Mouse (Mus musculus): ENCODE measurements around the gene Olfr1385.
"Not testable (repeated sequence)": the region's sequence is repeated elsewhere in the genome, so short reads cannot be mapped to it uniquely, and the experiment has no call there.

Gene Olfr1385

DNA sequence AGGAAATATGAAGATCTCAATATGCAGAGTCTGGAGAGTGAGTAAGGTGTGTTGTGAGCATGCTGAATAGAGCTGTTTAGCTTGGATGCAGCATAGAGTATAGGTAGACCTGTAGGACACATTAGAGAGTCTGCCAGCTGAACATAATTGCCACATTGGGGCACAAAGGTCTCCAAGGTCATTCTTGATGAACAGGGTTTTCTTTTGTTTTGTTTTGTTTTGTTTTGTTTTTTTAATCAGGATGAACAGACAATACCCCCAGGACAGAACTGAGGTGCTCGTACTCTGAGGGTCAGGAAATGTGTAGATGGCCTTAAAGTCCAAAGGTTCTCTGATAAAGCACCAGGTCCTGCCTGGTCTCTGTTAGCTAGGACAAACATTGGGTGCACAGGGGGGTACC lies at the start of gene Olfr1385:
TSS of gene Olfr1385 (plus strand) at position 301 of the 400 bp plus-strand sequence.
- in situ Hi-C loops (cut with MboI; ENCODE audit: low sequenced_read_pairs) = not testable (repeated sequence)

DNA sequence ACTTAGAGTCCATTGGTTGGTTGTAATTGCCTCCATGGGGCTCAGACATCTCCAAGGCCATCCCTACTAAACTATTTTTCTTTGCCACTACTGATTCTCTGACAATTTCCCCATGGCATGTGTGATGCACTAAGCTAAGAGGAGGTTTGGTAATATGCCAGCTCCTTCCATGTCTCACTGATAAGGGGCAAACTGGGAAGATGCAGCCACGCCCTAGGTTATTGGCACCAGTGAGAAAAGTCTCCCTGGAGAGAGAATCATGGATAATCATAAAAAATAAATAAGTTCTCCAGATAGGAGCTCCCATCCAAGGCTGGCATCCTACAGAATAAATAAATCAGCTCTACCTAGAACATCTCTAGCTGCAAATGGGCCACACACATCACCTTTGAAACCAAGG lies 33.8 kb upstream of the Olfr1385 start, which contains the start of gene Olfr1387:
TSS of gene Olfr1387 (plus strand) at position 301 of the 400 bp plus-strand sequence.
- in situ Hi-C loops (cut with MboI; ENCODE audit: low sequenced_read_pairs) = no loop called here

DNA sequence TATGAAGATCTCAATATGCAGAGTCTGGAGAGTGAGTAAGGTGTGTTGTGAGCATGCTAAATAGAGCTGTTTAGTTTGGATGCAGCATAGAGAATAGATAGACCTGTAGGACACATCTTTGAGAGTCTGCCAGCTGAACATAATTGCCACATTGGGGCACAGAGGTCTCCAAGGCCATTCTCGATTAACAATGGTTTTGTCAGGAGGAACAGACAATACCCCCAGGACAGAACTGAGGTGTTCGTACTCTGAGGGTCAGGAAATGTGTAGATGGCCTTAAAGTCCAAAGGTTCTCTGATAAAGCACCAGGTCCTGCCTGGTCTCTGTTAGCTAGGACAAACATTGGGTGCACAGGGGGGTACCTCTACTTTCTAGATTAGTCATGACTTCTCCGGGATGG lies 24.1 kb upstream of the Olfr1385 start, which contains the start of gene Olfr1386:
TSS of gene Olfr1386 (plus strand) at position 301 of the 400 bp plus-strand sequence.
- in situ Hi-C loops (cut with MboI; ENCODE audit: low sequenced_read_pairs) = not testable (repeated sequence)

DNA sequence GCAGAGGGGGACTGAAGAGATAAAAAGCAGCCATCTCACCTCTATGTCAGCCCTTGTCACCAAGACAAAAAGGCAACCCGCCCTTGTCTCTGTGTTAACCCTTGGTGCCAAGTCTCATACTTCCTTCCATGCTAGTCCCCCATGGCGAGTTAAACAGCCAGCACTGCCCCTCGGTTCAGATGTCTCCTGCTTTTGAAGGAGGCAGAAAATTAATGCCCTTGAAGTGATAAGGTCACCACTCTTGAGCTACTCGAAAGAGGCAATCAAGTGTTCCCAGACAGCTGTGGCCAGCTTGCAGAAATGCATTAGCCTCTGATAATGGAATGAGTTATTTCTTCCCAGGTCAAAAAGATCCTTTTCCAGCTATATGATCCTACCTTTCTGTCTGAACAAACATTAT lies 2.9 kb upstream of the Olfr1385 start:
- in situ Hi-C loops (cut with MboI; ENCODE audit: low sequenced_read_pairs) = no loop called here

DNA sequence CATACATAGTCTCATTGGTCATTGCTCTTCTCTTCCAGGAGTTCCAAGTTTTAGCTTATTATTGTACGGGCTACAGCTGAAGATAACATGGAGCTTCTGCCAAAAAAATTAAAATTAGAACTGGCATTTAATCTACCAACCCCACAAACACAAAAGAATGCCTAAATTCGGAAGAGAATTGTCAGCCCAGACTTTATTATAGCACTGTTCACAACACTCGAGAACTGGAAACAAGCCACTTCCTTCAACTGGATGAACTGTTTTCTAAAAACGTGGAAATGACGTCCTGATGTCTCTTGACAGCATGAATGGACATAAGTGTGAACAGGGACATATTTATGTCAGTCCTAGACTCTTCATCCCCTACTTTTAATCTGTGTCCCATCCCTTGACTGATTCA lies 29.2 kb downstream of the Olfr1385 start:
- in situ Hi-C loops (cut with MboI; ENCODE audit: low sequenced_read_pairs) = no loop called here

DNA sequence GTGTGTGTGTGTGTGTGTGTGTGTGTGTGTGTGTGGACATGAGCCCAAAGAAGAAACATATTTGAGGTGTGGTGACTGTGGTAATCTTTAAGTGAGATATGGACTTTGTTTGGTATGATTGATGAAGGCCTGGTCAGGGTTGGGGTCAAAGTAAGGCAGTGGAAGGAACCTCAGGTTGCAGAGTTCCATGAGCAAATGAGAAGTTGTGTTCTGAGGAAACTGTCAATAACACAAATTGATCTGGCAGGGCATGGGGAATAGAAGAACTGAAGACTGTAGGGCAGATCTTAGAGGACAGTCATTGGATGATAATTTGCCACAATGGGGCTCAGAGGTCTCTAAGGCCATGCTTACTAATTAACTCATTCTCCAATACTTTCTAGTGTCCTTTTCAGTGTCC lies 30.5 kb downstream of the Olfr1385 start, which contains the start of gene Olfr1383:
TSS of gene Olfr1383 (plus strand) at position 301 of the 400 bp plus-strand sequence.
- in situ Hi-C loops (cut with MboI; ENCODE audit: low sequenced_read_pairs) = no loop called here

DNA sequence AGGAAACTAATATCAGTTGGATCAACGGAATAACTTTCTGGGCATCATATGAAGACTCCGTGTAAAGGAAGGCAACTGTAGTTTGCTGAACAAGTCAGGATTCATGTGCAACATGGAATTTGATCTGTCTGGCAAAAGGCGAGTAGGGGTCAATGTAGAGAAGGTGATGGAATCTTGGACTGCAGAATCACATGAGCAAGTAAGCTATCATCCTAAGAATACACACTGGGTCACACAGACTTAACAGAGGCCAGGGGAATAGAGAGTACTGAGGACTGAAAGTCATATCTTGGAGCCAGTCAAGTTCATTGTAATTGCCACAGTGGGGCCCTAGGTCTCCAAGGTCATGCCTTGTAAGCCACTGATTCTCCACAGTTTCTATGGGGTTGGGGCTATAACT lies 39.1 kb downstream of the Olfr1385 start, which contains the start of gene Olfr1382:
TSS of gene Olfr1382 (plus strand) at position 301 of the 400 bp plus-strand sequence.
- in situ Hi-C loops (cut with MboI; ENCODE audit: low sequenced_read_pairs) = loop anchor here (25.0 kb wide), 1 partner anchor 366 kb away; the partner anchor contains the start of gene Olfr1394

DNA sequence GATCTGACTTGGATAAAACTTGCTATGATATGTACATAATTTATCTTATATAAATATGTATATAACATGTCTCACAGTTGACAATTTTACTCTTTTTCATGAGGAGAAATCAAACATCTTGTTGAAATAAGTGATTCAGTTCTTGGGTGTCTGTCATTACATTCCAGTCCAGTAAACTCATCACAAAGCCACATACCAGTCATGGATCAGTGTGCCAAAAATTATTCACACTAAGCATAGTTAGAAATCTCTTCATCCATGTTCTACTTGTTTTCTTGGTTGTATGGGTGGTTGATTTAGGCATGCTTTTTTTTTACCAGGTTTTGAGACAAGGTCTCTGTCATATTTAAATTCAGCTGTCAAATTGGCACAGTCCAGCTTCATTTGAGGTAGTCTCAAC lies 43.9 kb downstream of the Olfr1385 start:
- in situ Hi-C loops (cut with MboI; ENCODE audit: low sequenced_read_pairs) = loop anchor here (25.0 kb wide), 1 partner anchor 370 kb away; the partner anchor contains the start of gene Olfr1394

DNA sequence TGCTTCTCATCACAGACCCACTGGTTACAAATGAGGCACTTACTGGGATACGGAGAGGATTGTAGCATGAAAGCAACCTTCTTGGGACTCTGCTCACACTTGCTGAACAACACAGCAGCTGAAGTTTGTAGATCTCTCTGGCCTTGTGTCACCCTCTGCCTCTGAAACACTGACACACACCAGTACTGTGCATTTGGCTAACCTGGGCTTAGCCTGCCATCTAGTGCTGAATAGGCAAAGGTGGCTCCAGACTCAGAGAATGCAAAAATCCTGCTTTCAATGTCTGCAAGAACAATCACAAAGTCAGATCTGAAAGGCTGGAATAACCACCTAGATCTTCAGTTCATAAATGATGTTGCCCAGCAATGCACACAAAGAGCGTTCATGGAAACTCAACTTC lies 47.8 kb downstream of the Olfr1385 start:
- in situ Hi-C loops (cut with MboI; ENCODE audit: low sequenced_read_pairs) = loop anchor here (25.0 kb wide), 1 partner anchor 374 kb away; the partner anchor contains the start of gene Olfr1394

DNA sequence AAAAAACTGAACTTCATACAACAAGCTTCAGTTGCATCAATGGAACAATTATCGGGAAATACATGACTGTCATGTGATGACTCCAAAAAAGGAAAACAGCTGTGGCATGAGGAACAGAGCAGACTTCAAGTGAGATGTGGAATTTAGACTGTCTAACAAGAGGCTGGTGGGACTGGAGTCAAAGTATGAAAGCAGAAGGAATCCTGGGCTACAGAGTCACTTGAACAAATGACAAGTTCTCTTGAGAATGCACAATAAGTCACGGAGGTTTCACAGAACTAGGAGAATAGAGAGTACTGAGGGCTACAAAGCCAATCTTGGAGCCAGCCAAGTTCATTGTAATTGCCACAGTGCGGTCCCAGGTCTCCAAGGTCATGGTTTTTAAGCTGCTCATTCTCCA lies 54.3 kb downstream of the Olfr1385 start, which contains the start of gene Olfr1381:
TSS of gene Olfr1381 (plus strand) at position 301 of the 400 bp plus-strand sequence.
- in situ Hi-C loops (cut with MboI; ENCODE audit: low sequenced_read_pairs) = loop anchor here (25.0 kb wide), 1 partner anchor 381 kb away; the partner anchor contains the start of gene Olfr1394
